Mouse (Mus musculus): ENCODE measurements around the gene Vps45.
"Not testable (repeated sequence)": the region's sequence is repeated elsewhere in the genome, so short reads cannot be mapped to it uniquely, and the experiment has no call there.

The Vps45 gene

DNA sequence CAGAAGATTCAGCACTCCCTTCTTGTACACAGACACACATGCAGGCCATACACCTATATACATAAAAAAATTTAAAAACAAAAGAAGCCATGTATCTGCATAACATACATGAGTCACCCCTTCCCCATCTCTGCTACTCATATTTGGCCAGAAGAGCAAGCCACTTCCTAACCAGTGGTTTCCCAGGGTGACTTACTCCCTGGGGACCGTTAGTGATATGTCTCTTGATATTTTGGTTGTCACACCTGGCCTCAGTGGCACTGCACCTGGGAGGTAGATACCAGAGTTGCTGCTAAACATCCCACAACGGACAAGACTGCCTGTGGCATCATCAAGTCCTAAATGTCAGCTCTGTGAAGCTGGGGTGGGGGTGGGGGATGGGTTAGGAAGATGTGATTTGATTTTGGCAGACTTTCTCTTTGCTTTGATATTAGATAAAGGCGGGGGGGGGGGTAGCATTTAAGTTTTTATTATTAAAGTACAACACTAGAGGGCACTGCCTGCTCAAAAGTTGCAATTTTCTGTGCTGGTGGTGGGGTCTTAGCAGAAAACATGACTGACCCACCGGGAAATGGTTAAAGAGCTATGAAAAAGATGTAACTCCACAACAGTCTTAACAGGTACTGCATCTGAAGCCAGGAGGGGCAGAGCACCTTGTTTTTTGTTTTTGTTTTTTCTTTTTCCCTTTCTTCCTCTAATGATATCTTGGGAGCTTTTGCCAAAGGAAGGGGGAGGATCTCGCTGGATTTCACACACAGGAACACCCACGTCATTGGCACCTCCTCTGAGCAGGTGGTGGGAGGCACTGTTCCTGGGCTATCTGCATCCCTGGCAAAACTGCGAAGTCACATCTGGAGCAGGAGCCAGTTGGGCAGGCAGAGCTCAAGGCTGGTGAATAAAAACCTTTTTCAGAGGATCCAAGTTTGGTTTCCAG, 92.5 kb downstream of the Vps45 start:
- peak; percentile 62 for DNase-seq

DNA sequence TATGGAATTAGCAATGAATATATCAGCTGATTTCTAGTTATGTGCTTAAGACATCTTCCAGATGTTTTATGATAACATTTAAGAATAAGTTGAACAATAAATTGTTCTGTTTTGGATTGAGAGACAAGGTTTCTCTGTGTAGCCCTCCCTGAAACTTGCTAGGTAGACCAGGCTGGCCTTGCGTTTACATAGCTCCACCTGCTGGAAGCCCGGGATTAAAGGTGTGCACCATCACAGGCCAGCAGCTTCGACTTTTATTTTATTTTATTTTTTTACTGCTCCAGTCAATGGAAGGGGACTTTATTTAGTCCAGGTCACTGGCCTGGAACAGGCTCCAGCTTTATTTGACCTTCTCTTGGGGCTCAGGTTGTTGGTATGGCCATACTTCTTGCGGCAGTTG, 94.6 kb downstream of the Vps45 start:
- peak; percentile 73 for DNase-seq

DNA sequence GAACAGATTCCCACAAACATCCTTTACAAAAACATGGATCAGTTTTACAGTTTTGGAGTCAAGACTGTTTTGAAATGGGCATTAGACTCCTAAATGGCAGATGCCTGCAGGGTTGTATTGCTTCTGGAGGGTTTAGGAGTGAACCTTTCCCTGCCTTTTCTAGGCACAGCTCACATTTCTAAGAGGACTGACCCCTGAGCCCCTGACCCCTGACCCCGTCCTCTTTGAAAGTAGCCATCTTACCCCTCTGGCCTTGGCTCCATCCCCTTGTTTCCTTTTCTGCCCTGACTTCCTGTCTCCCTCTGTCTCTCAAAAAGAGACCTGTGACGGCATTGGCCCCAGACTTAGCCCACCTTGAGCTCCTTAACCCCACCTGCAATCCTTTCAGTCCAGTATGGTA, 95.0 kb downstream of the Vps45 start:
- no peak for DNase-seq

DNA sequence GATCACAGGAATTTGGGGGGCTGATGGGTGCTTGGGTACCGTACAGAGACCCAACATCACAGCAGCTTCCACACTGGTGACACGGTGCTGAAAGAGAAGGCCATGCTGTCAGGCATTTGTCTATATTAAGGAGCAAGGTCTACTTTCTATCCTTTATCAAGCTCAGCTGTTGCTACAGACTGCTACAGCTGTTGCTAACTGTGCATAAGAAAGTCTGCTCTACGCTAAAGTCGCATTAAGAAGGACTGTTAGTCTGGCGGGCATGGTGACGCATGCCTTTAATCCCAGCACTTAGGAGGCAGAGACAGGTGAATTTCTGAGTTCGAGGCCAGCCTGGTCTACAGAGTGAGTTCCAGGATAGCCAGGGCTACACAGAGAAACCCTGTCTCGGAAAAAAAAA, 96.1 kb downstream of the Vps45 start:
- not testable (repeated sequence) for DNase-seq

DNA sequence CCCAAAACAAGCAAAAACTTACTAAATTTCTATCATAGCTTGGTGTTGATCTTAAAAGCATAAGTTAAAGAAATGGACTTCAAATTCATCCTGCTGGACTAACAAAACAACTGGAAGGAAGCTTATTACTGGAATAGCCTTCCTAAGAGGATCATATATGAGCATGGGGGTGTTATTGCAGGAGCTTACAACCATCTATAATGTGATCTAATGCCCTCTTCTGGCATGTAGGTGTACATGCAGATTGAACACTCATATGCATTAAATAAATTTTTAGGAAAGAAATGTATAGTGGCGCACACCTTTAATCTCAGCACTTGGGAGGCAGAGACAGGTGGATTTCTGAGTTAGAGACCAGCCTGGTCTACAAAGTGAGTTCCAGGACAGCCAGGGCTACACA, 98.5 kb downstream of the Vps45 start:
- DNase-seq = no peak

DNA sequence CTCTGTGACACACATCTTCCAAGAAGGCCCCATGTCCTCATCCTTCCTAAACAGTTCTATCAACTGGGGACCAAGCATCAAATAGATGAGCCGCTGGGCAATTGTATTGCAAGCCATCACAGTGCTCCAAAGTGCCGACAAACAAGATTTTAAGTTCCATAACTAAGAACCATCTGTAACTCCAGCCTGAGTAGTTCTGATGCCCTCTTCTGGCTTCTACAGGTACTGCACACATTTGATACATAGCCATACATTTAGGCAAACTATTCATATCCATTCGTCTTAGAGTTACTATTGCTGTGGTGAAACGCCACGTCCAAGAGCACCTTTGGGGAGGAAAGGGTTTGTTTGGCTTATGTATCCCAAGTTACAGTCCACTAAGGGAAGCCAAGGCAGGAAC, 99.2 kb downstream of the Vps45 start:
- peak; percentile 59 for DNase-seq

DNA sequence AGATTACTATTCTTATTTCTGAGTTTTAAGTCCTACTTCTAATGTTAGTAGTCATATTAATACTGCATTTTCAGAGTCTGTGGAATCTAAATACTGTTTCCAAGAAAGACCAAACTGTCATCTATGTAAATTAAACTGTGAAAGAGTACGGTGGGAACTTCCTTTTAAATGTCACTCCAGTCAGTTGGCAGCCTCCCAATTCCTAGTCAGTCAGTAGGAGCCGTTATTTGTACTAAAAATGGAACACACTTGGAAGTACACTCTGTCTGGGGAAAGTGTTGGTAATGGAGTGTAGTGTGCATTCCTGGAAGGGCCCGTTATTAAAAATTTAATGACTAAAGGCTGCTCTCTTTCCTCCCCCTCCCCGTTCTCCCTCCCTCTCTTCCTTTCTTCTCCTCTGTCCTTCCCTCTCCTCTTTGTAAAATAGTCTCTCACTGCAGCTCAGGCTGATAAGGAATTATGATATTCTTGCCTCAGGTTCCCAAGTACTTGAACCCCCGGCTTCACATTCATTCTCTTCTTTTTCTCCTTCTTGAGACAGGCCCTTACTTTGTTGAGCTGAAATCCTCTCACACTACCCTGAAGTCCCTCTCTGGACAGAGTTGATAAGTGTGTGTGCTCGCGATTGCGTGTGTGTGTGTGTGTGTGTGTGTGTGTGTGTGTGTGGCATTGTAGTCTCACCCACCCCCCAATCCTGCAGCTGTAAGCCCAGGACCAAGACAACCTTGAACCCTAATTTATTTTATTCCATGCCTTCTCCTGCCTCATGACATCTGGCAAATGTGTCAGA, 100.7 kb downstream of the Vps45 start:
- no peak for DNase-seq

DNA sequence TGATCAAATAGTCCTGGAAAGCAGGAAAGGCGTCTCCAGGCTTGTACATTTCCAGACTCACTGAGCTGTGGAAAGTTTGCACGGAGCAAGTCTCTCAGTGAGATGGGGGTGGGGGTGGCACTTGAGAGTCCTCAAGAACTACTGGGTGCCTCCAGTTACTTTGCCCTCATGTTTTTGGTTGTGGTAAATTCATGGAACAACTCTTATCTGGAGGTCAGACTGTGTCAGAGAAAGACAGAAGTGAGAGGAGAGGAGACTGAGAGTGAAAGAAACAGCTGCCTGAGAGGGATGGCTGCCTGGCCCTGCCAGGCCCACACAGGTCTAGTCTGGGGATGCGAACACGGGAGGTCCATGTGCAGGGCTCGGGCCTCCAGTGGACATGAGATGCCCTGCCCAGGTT, 102.9 kb downstream of the Vps45 start:
- no peak for DNase-seq

DNA sequence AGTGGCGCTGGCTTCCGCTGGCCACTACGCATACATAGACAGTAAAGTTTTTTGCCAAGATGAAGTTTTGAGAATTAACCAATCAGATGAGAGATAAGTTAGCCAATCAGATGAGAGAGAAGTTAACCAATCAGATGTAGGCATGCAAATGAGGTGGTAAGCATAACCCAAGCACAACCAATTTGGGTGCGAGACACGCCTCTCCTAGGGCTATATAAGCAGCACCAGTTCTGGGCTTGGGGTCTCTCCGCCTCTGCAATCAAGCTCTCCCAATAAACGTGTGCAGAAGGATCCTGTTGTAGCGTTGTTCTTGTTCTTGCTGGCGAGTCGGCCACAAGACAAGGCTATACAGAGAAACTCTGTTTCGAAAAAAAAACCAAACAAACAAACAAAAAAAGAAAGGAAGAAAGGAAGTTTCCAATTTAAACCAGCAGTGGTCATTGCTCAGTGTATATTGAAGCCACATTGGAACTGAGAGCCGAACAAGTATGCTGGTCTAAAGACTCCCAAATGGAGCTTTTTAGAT, 103.6 kb downstream of the Vps45 start:
- DNase-seq = not testable (repeated sequence)

DNA sequence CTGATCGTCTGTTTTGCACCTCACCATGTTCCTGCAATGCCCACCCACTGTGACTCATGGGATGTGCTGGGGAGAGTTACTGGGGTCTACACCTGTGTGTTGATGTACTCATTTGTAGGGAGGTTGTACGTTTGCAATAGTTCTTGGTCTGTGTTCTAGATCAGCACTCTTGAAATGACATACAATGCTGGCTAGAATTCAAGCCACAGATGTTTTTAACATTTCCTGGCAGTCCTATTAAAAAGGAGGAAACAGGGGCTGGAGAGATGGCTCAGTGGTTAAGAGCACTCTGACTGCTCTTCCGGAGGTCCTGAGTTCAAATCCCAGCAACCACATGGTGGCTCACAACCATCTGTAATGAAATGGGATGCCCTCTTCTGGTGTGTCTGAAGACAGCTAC, 104.7 kb downstream of the Vps45 start:
- DNase-seq = no peak

DNA sequence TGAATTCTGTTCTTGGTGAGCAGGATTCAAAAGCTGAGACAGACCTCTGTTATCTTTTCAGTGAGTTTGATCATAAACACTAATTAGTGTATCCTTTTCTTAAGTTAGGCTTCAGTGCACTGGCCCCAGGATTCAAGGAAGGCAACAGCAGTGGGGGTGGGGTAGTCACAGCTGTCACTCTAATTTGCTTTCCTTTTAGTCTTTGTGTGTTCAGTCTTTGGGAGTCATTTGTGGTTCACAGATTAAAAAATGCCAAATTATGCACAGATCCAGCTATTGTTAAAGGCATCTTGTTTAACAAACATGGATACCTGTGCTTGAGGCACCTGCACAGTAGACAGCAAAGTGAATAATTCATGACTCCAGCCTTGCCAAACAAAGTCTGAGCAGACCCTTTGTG, 105.2 kb downstream of the Vps45 start:
- DNase-seq = no peak

DNA sequence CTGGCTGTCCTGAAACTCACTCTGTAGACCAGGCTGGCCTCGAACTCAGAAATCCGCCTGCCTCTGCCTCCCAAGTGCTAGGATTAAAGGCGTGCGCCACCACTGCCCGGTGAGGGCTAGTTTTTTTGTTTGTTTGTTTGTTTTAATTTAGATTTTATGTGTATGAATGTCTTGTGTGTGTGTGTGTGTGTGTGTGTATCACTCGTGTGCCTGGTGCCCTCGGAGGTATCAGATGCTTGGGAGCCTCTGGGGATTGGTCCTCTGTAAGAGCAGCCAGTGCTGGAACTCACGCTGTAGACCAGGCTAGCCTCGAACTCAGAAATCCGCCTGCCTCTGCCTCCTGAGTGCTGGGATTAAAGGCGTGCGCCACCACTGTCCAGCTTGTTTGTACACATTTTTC, 106.7 kb downstream of the Vps45 start:
- not testable (repeated sequence) for DNase-seq

DNA sequence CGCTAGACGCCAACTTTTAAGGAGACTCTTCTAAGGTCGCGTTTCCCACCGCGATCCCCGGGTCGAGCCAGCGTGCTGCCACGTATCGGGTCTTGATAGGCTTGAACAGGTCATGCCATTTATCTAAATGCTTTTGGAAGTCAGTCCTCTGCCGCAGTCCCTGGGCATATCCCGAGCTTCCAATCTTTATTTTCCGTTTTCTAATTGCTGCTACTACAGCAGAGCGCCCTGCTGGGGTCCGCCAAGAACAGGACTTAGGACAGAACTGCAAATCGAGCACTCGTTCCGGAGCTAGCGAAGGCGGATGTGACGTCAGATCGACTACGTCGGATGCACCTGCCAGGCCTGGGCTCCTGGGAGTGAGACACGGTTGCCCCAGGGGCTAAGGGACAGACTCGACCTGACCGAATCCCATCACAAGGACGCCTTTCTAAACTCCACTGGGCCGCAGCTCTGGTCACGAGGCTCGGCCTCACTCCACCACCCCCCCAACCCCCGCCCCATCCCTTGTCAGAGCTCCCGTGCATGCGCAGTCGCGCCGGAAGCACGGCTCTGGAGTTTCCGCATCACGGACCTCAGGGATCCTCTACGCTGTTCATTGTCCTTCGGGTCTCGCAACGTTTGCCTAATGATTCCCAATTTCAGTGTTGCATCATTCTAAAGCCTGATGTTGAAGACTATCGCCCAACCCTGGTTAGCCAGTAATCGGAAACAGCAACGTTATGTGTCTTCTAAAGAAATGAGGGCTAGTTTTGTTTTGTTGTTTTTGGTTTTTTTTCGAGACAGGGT, 107.3 kb downstream of the Vps45 start:
- DNase-seq = peak; percentile 89
